Mouse (Mus musculus) embryonic facial prominence, embryonic 14.5 days (tissue): ENCODE results near the gene Dhh. TPM values are rescaled to one million over a fixed set of nuclear protein-coding genes. Genes with fewer than 3 reads are reported as not detected.

Experiments used
- ATAC-seq: fragments of 200-750 bp; cut with Nextera tagmentation; 2 replicates; pipeline ENCODE4 v1.8.0; 2017; ENCODE audit warnings: low read depth, moderate number of reproducible peaks, moderate TSS enrichment
- DNase-seq: peaks from one replicate; pipeline ENCODE4 v3.0.0-alpha.2; 2015; ENCODE audit warnings: low spot score
- H3K27ac ChIP-seq: fragments of 300-500 bp; sonication (generic); replicated peaks from 2 replicates; pipeline ENCODE4 v1.5.1; 2014; ENCODE audit warnings: low read depth, mild to moderate bottlenecking, low read length, moderate library complexity
- H3K27me3 ChIP-seq: fragments of 300-500 bp; sonication (generic); replicated peaks from 2 replicates; pipeline ENCODE4 v1.6.1; 2014; ENCODE audit warnings: low read length; ENCODE audit not compliant: control insufficient read depth, insufficient read depth
- H3K36me3 ChIP-seq: fragments of 300-500 bp; sonication (generic); 2 replicates; pipeline ENCODE4 v1.6.1; 2014; ENCODE audit warnings: low read length, mixed read lengths; ENCODE audit not compliant: control insufficient read depth, insufficient read depth
- H3K4me1 ChIP-seq: fragments of 300-500 bp; sonication (generic); 2 replicates; pipeline ENCODE4 v1.6.1; 2014; ENCODE audit warnings: antibody characterized with exemption, low read length; ENCODE audit not compliant: control insufficient read depth, insufficient read depth
- H3K4me2 ChIP-seq: fragments of 300-500 bp; sonication (generic); 2 replicates; pipeline ENCODE4 v1.6.1; 2014; ENCODE audit warnings: low read depth, mild to moderate bottlenecking, low read length, moderate library complexity, mixed read lengths
- H3K4me3 ChIP-seq: fragments of 300-500 bp; sonication (generic); 2 replicates; pipeline ENCODE4 v1.5.1; 2014; ENCODE audit warnings: low read depth, mild to moderate bottlenecking, low read length
- H3K9ac ChIP-seq: fragments of 300-500 bp; sonication (generic); 2 replicates; pipeline ENCODE4 v1.6.1; 2014; ENCODE audit warnings: low read depth, mild to moderate bottlenecking, low read length, moderate library complexity, mixed read lengths
- H3K9me3 ChIP-seq: fragments of 300-500 bp; sonication (generic); 2 replicates; pipeline ENCODE4 v1.6.1; 2016; ENCODE audit warnings: low read length; ENCODE audit not compliant: control insufficient read depth
- WGBS: fragments of 180-500 bp; shearing (Covaris S2); extraction: QIAGEN DNeasy Blood & Tissue Kit; methylation state at CpG from one replicate; pipeline ENCODE4 v1.1.7; 2014; 5-methylcytosine and 5-hydroxymethylcytosine counted together
- polyA plus RNA-seq: library from polyadenylated mRNA; unstranded; fragments of >200 nt; fragmentation: Nextera tagmentation; extraction: Ambion mirVana; gene quantifications from 2 replicates; pipeline ENCODE4 v1.2.1, GENCODE M21; 2014

Dhh gene
- polyA plus RNA-seq, 1 experiment from 2014 or later, result 3.1 TPM

DNA sequence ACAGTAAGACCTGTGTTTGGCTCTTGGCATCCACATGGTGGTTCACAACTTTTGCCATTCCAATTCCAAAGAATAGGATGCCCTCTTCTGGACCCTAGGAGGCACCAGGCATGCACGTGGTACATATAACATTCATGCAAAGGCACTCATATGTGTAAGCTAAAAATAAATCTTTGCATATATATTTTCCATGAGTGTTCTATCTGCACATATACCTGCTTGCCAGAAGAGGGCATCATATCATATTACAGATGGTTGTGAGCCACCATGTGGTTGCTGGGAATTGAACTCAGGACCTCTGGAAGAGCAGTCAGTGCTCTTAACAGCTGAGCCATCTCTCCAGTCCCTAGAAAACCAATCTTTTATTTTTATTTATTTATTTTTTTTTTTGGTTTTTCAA lies 3.2 kb upstream of the Dhh start:
- no peak for DNase-seq
- ATAC-seq, result no peak
- Histone ChIP-seq H3K4me1 (0 out of 2 replicates have a peak, but pooled peaks cover 4% of the 10 kb centered on the region), H3K27ac (no peak overlapping the region), H3K4me2 (no peak overlapping the region), H3K4me3 (no peak overlapping the region), H3K27me3 (peaks cover 33% of the 10 kb centered on the region), H3K36me3 (peaks cover 28% of the 10 kb centered on the region), H3K9ac (no peak overlapping the region), H3K9me3 (no peaks in the 10 kb centered on the region)
- 64% methylated on average over 1 of the region's 1 CpGs for WGBS

GRCm38 (mm10) chr15:98897495-98897894 lies 845 bp downstream of the Dhh start:
- DNase-seq, result no peak
- peak overlapping the region; percentile 43; the same call in 1 of the 2 replicates for H3K4me2 ChIP-seq
- peaks cover 74% of the 10 kb centered on the region for H3K27me3 ChIP-seq
- WGBS, result under 1% methylated on average over 10 of the region's 10 CpGs
- no peaks in the 10 kb centered on the region for H3K9me3 ChIP-seq
- H3K4me3 ChIP-seq, result peak overlapping the region; percentile 24
- no peak overlapping the region for H3K27ac ChIP-seq
- H3K9ac ChIP-seq, result 0 out of 2 replicates have a peak overlapping the region, but pooled peaks have one; percentile 27
- no peak for ATAC-seq
- H3K4me1 ChIP-seq, result peaks cover 9% of the 10 kb centered on the region
- H3K36me3 ChIP-seq, result no peaks in the 10 kb centered on the region

DNA sequence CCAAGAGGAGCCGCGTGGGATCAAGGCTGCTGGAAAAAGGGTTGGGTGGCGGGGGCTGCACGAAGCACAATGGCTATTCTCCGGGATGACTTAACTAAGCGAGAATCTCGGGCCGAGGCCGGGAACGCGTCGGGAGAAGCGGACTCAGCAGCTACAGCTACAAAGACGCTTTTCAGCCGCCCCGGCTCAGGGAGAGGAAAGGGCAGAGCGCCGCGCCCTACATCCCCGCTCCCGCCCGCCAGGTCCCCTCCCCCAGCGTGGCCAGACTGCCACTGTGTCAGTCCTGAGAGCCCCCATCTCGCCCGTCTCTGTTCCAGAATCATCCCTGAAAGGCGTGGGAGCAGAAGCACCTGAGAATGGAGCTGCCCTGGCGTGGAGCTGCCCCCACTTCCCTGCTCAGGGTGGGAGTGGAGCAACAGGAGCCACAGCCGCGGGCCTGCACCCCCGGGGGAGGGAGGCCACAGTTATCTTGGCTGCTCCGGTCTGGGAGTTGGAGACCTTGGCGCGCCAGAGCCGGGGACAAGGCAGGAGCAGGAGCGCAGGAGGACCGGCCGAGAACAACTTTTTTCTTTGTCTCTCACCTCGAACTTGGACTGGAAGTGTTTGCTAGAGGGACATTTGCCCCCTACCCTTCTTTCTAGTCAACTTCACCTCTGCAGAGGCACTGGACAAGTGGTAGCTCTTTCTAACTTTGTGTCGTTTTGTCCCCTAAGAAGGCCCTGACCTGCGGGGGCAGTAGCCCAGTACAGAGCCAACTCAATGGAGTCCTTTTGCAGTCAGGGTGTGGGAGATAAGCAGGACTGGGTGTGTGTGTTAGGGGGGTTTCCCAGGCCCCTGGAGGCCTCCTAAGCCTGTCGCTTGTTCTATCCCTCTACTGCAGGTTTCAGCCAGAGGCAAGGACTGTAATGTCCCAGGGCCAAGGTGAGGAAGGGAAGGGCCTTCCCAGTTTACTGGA lies 2.4 kb downstream of the Dhh start:
- WGBS, result 4% methylated on average over 31 of the region's 41 CpGs
- peak; percentile 38; the same call in 1 of the 2 replicates for ATAC-seq
- Histone ChIP-seq H3K27ac (no peak overlapping the region), H3K4me2 (peak overlapping the region; percentile 98), H3K4me3 (peak overlapping the region; percentile 53), H3K27me3 (peaks cover 88% of the 10 kb centered on the region), H3K36me3 (no peaks in the 10 kb centered on the region), H3K4me1 (peaks cover 9% of the 10 kb centered on the region), H3K9me3 (no peaks in the 10 kb centered on the region), H3K9ac (peak overlapping the region; percentile 46)
- DNase-seq, result peak; percentile 66

DNA sequence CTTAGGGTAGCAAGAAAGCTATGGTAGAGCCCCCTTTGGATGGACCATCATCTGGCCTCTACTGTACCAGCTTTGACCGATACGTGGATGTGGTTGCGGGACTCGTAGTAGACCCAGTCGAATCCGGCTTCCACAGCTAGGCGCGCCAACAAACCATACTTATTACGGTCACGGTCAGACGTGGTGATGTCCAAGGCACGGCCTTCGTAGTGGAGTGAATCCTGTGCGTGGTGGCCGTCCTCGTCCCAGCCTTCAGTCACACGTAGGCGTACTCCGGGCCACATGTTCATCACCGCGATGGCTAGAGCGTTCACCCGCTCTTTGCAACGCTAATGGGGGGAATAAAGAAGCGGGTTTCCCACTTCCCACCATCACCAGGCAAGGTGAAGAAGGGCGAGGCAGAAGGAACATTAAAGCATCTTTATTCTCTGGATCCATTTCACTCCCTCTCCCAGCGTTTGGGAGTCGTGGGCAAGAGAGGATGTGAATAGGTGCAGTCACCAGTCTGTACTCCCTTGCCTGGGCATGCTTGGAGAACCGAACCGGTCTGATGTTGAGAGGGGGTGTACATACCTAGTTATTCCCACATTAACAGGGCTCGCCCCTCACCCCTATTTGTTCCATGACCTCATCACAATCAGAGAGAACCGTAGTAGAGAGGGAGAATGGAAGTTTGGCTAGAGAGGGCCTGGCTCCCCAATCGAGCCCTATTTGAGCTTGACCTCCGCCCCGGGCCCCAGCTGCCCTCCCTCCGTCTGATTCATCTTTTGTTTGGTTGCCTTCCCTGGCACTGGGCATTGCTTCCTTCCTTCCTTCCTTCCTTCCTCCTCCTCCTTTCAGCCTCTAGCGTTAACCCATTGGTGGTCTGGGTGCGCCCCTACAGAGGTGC lies 3.4 kb downstream of the Dhh start:
- peak overlapping the region; percentile 54; the same call in 1 of the 2 replicates for H3K9ac ChIP-seq
- 4% methylated on average over 38 of the region's 38 CpGs for WGBS
- DNase-seq, result no peak

GRCm38 (mm10) chr15:98893940-98894745 lies 4.2 kb downstream of the Dhh start, which contains the start of gene Rhebl1:
TSS of gene Rhebl1 (minus strand) at chr15:98894540.
- no peak for DNase-seq

More for the DNA sequence above, 3.4 kb downstream of the Dhh start:
- H3K36me3 ChIP-seq, result no peaks in the 10 kb centered on the region
- H3K4me3 ChIP-seq, result peak overlapping the region; percentile 53
- H3K9me3 ChIP-seq, result no peaks in the 10 kb centered on the region
- ATAC-seq, result 0 out of 2 replicates have a peak, but pooled peaks have one; percentile 3
- H3K27me3 ChIP-seq, result peaks cover 91% of the 10 kb centered on the region
- peaks cover 9% of the 10 kb centered on the region for H3K4me1 ChIP-seq
- no peak overlapping the region for H3K27ac ChIP-seq
- H3K4me2 ChIP-seq, result peak overlapping the region; percentile 98

GRCm38 (mm10) chr15:98893036-98893435 lies 5.3 kb downstream of the Dhh start:
- 61% methylated on average over 4 of the region's 4 CpGs for WGBS
- Histone ChIP-seq H3K36me3 (no peaks in the 10 kb centered on the region), H3K9ac (no peak overlapping the region), H3K27ac (no peak overlapping the region), H3K4me1 (peaks cover 5% of the 10 kb centered on the region), H3K4me2 (no peak overlapping the region), H3K9me3 (no peaks in the 10 kb centered on the region), H3K27me3 (peaks cover 72% of the 10 kb centered on the region), H3K4me3 (no peak overlapping the region)
- DNase-seq (no peak), ATAC-seq (no peak)

More at GRCm38 (mm10) chr15:98893940-98894745, 4.2 kb downstream of the Dhh start, which contains the start of gene Rhebl1:
- ATAC-seq, result no peak
- peak within 1 kb of the TSS; percentile 98 for H3K4me2 ChIP-seq
- peak within 1 kb of the TSS; percentile 53 for H3K4me3 ChIP-seq
- H3K9ac ChIP-seq, result peak within 1 kb of the TSS; percentile 54
- H3K27ac ChIP-seq, result no peak within 1 kb of the TSS
- under 1% methylated on average over 34 of the region's 77 CpGs for WGBS
- peaks cover 83% of the 10 kb centered on the region for H3K27me3 ChIP-seq
- H3K4me1 ChIP-seq, result peaks cover 9% of the 10 kb centered on the region
- H3K9me3 ChIP-seq, result no peaks in the 10 kb centered on the region
- no peaks in the 10 kb centered on the region for H3K36me3 ChIP-seq

DNA sequence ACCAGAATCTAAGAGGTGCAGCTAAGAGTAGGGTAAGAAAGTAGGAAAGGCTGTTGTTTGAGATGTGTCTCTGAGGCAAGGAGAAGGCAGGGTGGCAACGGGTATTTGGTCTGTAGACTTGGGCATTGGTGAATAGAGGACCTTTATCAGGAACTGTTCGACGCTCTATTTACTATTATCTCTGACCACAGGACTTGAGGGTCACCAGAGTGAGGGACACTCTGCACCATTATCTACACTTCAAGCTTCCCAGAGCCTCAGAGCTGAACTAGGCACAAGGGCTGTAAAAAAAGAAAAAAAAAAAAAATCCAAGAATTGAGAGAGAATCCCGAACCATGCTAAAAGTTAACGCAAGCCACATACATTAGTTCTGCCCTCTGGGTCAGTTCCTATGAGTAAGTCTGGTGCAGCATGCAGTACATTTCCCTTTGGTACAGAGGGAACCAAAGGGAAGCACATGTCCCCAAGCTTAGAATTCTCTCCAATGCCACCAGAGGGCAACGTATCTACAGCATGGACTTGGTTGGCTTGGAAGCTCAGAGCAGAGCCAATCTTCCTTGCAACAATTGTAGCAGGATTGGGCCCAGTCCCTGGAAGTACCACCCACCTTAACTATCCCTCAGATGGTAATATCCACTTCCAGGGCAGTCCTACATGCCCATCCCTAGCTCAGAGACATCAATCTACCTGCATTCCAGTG lies 6.3 kb downstream of the Dhh start:
- no peak overlapping the region for H3K9ac ChIP-seq
- no peak overlapping the region for H3K27ac ChIP-seq
- H3K4me2 ChIP-seq, result no peak overlapping the region
- ATAC-seq (peak; percentile 60), DNase-seq (peak; percentile 91)
- H3K9me3 ChIP-seq, result no peaks in the 10 kb centered on the region
- H3K27me3 ChIP-seq, result peaks cover 62% of the 10 kb centered on the region
- 42% methylated on average over 6 of the region's 6 CpGs for WGBS
- peaks cover 5% of the 10 kb centered on the region for H3K4me1 ChIP-seq
- H3K4me3 ChIP-seq, result no peak overlapping the region
- no peaks in the 10 kb centered on the region for H3K36me3 ChIP-seq
